Mouse (Mus musculus): ENCODE data around the gene Serpina16.

Serpina16 gene

DNA sequence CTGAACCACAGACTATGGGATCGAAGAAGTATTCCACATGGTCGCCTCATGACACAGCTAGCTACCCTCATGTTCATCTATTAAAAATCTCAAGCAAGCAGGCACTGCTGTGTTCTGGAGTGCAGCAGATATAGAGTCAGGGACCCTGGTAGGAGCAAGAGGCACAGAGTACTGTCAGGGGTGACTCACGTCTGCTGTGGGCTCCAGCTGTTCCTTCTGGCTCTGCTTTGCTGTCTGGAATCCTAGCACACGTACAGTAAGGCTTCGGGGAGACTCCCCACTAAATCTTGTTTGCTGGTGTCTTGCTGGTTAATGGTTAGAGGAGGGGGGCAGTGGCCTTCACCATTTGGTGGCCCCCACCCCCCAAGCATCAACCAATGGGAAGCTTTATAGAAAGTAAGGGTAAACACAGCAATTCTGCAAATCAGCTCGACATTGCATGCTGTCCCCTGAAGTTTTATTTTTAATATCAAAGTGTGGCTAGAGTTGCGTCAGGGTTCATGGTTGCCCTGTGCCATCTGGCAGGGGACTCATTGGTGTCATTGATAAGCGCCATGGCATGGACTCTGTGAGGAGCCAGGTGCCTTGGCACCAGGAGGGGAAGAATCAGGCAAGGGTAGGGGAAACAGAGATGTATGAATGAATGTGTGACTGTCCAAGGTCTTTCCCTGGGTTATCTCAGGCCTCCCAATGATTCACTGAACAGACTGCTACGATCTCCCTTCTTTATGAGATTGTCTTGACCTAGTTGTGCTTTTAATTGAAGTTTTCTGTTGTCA is 18.9 kb downstream of the Serpina16 start, which contains the start of gene Serpina6:
Serpina6 (minus strand) TSS at position 365 of the 779 bp plus-strand sequence.
- DNase-seq (ENCODE audit: low spot score): no peak

DNA sequence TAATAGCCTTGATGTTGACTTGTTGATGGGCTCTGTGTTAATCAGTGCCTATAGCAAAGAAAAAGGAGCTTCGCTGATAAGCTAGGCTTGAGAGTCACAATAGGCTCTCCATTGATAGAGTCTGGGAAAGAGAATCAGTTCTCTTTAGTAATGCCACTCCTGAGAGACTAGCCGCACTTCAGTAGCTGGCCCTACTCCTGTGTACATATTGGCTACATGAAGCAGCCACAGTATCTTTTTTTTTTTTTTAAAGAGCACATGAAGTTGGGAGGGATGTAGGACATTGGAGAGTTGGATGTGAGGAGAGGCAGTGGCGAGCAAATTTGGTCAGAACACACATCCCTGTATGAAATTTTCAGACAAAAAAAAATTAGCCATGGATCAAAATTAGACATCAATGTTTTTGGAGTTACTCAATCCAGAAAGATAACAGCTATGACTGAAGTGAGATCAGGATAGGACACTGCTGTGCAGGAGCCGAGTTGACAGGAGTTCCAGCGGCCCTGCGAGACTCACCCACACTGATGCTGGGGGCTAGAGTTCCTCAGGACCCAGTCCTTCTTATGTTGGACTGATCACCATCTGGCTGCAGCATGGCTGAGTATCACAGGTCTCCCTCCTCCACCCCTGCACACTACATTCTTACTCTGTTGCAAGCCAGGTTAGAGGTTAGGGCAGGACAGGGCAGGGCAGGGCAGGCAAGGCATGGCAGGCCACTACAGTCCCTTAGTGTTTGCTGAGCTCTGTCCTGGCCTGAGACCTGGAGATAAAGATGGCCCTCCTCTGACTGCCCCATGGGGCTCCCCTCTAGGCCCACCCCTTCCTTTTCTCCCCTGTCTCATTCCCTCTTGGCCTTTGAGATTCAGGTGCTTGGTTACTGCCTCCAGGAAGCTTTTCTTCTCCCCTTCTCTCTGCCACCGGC is 20.6 kb downstream of the Serpina16 start:
- DNase-seq (ENCODE audit: low spot score): no peak

DNA sequence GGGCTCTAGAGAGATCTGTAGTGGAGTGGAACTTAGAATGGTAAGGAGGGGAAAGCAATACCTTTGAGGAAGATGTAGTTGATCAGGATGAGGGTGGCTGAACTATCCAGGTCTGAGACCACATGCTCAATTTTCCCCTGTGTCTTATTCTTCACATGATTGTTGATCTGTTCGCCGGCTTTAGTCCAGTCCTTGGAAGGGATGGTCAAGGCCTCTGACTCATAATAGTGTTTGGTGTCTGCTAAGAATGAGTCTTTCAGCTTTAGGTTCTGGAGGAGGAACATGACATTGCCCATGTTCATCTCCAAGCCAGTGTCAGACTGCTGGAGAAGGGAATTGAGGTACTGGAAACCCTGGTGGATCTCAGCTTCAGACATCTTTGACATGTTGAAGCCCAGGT is 22.1 kb downstream of the Serpina16 start:
- no peak for DNase-seq (ENCODE audit: low spot score)

- no peak for DNase-seq (ENCODE audit: low spot score)
Measured at GRCm38 (mm10) chr12:103646314-103646713, 29.6 kb downstream of the Serpina16 start.

GRCm38 (mm10) chr12:103644601-103645000 is 31.3 kb downstream of the Serpina16 start:
- DNase-seq (ENCODE audit: low spot score): no peak

DNA sequence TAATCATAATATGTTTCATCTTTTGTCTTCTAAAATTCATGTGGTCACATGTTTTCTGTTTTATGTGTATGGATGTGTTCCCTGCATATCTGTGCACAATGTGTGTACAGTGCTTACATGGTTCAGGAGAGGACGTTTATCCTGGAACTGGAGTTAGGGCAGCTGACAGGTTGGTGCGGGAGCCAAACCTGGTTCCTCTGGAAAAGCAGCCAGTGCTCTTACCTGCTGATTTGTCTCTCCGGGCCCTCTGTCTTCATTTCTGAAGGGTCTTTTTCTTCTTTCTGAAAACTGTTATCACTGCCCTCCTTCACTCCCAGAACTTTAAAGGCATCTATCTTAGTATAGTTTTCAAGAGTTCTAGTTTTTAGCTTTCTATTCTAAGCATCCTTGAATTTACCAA is 32.1 kb downstream of the Serpina16 start:
- no peak for DNase-seq (ENCODE audit: low spot score)

GRCm38 (mm10) chr12:103643336-103643735 is 32.6 kb downstream of the Serpina16 start:
- DNase-seq (ENCODE audit: low spot score): peak; percentile 86

GRCm38 (mm10) chr12:103635846-103636245 is 40.1 kb downstream of the Serpina16 start:
- no peak for DNase-seq (ENCODE audit: low spot score)

- no peak for DNase-seq (ENCODE audit: low spot score)
Measured at GRCm38 (mm10) chr12:103634430-103634829, 41.5 kb downstream of the Serpina16 start.

- DNase-seq (ENCODE audit: low spot score): no peak
Measured at GRCm38 (mm10) chr12:103631203-103631612, 44.7 kb downstream of the Serpina16 start, which contains the start of gene Serpina10. Gene Serpina10, minus strand, starts transcription at chr12:103631444.

Data from urinary bladder, postnatal 25 days (tissue).